Mouse (Mus musculus) ES-Bruce4 (cell line): ENCODE data around the gene Gm973. TPM values are rescaled to one million over a fixed set of nuclear protein-coding genes. Genes with fewer than 3 reads are reported as not detected.
"Not testable (repeated sequence)": the region's sequence is repeated elsewhere in the genome, so short reads cannot be mapped to it uniquely, and the experiment has no call there.

Experiments used
- H3K27ac ChIP-seq: 2 replicates; pipeline ENCODE4 v1.5.1; 2012; ENCODE audit warnings: low read length, inconsistent platforms; ENCODE audit not compliant: insufficient read depth
- H3K27me3 ChIP-seq: 2 replicates; pipeline ENCODE4 v1.6.1; 2012; ENCODE audit warnings: mild to moderate bottlenecking, low read length, inconsistent platforms; ENCODE audit not compliant: control insufficient read depth, poor library complexity, insufficient read depth, severe bottlenecking
- H3K36me3 ChIP-seq: 2 replicates; pipeline ENCODE4 v1.6.1; 2012; ENCODE audit warnings: inconsistent platforms, mild to moderate bottlenecking, low read length, moderate library complexity; ENCODE audit not compliant: control insufficient read depth, poor library complexity, insufficient read depth, severe bottlenecking
- H3K4me1 ChIP-seq: one replicate; pipeline ENCODE4 v1.8.1; 2011; ENCODE audit warnings: low read length; ENCODE audit not compliant: control insufficient read depth, insufficient read depth
- H3K4me3 ChIP-seq: 2 replicates; pipeline ENCODE4 v1.5.1; 2011; ENCODE audit warnings: low read depth, mild to moderate bottlenecking, low read length
- H3K9ac ChIP-seq: 2 replicates; pipeline ENCODE4 v1.6.1; 2012; ENCODE audit warnings: low read depth, mild to moderate bottlenecking, inconsistent platforms; ENCODE audit not compliant: poor library complexity, severe bottlenecking
- H3K9me3 ChIP-seq: replicated peaks from 2 replicates; pipeline ENCODE4 v1.6.1; 2012; ENCODE audit warnings: mild to moderate bottlenecking, low read length, inconsistent platforms; ENCODE audit not compliant: control insufficient read depth, poor library complexity, insufficient read depth, severe bottlenecking
- CTCF ChIP-seq: IDR thresholded peaks from one replicate; pipeline ENCODE4 v1.8.1; 2011; ENCODE audit warnings: low read depth, low read length
- EP300 ChIP-seq: IDR thresholded peaks from 2 replicates; pipeline ENCODE4 v1.6.1; 2011; ENCODE audit warnings: low read depth, low read length; ENCODE audit not compliant: insufficient read depth
- POLR2A ChIP-seq: IDR thresholded peaks from one replicate; pipeline ENCODE4 v1.8.1; 2011; ENCODE audit warnings: low read length; ENCODE audit not compliant: insufficient read depth
- polyA plus RNA-seq: library from polyadenylated mRNA; stranded (reverse); fragments of >200 nt; gene quantifications from 2 replicates; pipeline ENCODE4 v1.2.4, GENCODE M21; 2011; ENCODE audit warnings: low read depth; ENCODE audit not compliant: missing spikeins, insufficient read depth, insufficient read length

Gene Gm973
- polyA plus RNA-seq, 1 experiment, result 2.4 TPM

DNA sequence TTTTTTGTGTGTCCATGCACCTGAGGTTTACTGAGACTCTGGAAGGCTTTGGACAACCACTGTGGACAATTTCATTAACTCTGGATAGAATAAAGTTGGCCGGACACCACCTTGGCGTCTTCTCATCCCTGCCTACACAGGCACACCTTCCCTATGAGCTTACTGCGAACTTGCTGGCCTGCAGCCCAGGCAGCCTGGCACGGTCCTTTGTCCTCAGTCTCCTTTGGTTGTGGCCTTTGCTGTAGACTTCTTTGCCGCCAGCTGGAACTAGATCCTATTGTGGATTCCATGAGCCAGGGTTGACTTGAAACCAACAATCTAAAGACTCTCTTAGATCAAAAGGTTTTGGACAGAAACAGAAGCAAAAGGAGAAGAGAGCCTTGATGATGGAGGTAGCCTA lies 109.3 kb downstream of the Gm973 start:
- Histone ChIP-seq H3K4me1 (no peaks in the 10 kb centered on the region), H3K36me3 (no peaks in the 10 kb centered on the region), H3K9ac (no peak overlapping the region), H3K4me3 (no peak overlapping the region), H3K27ac (no peak overlapping the region), H3K9me3 (peaks cover 4% of the 10 kb centered on the region; the same call in 1 of the 2 replicates), H3K27me3 (no peaks in the 10 kb centered on the region)
- no peak for TF ChIP-seq EP300
- TF ChIP-seq POLR2A, result no peak
- TF ChIP-seq CTCF, result no peak

DNA sequence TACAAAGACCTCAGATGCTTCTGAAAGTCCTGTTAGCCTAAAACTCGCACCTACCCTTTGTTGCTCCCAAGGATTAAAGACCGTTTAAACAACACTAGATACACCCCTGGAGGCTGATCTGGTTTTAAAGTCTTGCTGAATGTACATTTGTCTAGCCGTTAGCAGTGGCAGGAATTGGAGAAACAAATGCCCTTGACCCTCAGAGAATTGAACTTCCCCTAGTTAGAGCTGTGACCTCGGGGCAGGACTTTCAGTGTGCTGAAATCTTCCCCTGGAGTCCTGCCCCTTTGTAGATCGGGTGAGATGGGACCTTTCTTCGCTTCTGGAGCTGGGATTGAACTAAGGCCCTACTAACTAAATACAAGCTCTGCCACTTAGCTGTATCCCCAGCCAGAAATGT lies 113.1 kb downstream of the Gm973 start:
- Histone ChIP-seq H3K9ac (no peak overlapping the region), H3K36me3 (no peaks in the 10 kb centered on the region), H3K4me1 (no peaks in the 10 kb centered on the region), H3K27me3 (no peaks in the 10 kb centered on the region), H3K9me3 (no peaks in the 10 kb centered on the region), H3K27ac (no peak overlapping the region), H3K4me3 (no peak overlapping the region)
- TF ChIP-seq CTCF, result no peak
- no peak for TF ChIP-seq EP300
- TF ChIP-seq POLR2A, result no peak

DNA sequence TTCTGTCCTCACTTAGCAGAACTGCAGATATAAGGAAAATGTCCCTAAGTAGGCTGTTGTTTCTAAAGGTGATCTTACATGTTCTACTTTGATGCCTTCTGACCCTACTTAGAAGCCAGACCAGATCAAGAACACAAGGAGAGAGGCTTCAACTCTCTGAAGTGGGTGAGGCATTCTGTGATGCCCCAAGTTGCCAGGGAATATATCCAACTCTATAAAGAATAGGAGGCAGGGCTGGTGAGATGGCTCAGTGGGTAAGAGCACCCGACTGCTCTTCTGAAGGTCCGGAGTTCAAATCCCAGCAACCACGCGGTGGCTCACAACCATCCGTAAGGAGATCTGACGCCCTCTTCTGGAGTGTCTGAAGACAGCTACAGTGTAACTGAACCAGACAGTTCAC lies 114.3 kb downstream of the Gm973 start:
- not testable (repeated sequence) for H3K4me3 ChIP-seq, H3K4me1 ChIP-seq, H3K36me3 ChIP-seq, H3K9me3 ChIP-seq, H3K27ac ChIP-seq, H3K9ac ChIP-seq, H3K27me3 ChIP-seq

DNA sequence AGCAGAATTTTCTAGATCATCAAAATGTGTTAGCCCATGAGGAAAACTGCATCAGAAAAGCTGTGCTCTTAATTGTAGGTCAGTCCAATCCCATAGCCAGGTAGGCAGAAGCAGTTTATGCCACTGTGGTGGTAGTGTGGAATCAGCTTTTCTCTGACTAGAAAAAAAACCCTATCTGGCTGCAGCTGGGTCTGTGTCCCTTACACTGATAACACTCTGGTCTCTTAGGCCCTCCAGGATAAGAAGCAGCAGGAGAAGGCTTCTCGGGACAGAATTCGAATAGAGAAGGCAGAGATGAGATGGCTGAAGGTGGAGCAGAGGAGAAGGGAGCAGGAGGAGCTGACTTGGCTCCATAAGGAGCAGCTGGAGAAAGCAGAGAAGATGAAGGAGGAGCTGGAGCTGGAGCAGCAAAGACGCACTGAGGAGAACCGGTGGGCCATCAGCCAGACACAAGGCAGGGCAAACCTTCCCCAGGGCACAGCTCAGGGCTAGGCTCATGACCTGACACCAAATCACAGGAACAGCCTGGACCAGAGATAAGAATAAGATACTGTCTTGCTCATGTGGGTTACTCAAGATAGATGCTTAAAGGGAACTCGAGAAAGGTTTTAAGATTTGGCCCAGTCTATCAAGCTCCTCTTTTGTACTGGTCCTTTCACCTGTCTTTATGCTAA lies 116.1 kb downstream of the Gm973 start:
- no peaks in the 10 kb centered on the region for H3K36me3 ChIP-seq
- no peaks in the 10 kb centered on the region for H3K4me1 ChIP-seq
- TF ChIP-seq EP300 (no peak), CTCF (no peak), POLR2A (no peak)
- no peaks in the 10 kb centered on the region for H3K27me3 ChIP-seq
- H3K4me3 ChIP-seq, result no peak overlapping the region
- H3K9me3 ChIP-seq, result no peaks in the 10 kb centered on the region
- H3K9ac ChIP-seq, result no peak overlapping the region
- no peak overlapping the region for H3K27ac ChIP-seq

DNA sequence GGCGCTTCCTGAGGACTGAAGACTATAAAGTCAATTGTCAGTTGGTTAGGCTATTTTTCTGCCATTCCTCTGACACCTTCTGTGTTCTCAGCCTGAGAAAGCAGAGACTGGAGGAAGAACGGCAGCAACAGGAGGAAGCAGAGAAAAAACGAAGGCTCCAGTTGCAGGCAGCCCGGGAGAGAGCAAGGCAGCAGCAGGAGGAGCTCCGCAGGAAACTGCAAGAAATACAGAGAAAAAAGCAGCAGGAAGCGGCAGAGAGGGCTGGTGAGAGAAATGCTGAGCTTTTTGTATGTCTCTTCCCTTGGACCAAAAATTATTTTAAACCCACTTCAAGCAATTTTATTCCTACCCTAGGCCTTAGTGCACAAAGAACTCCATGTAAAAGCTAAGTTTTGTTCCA lies 117.0 kb downstream of the Gm973 start:
- Histone ChIP-seq H3K27me3 (no peaks in the 10 kb centered on the region), H3K36me3 (no peaks in the 10 kb centered on the region), H3K4me1 (no peaks in the 10 kb centered on the region), H3K9me3 (no peaks in the 10 kb centered on the region), H3K4me3 (no peak overlapping the region), H3K27ac (no peak overlapping the region), H3K9ac (no peak overlapping the region)
- TF ChIP-seq EP300 (no peak), CTCF (no peak), POLR2A (no peak)

DNA sequence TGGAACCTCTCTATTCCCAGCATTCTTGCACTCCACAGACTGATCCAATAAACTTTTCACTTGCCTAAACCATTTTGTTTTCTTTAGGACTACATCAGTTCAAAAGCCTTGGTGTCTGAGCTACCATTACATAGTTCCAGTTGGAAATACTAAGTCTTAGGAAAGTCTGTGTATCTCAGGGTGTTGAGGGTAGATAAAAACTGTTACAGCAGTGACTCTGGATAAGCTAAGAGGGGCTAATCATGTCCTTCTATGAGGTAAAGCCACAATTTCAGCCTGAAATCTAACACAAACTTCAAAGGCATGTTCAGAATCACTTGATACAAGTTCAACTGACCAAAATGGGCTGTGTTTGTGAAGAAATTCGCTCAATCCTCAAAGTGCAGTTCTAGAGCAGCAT lies 120.3 kb downstream of the Gm973 start:
- H3K4me1 ChIP-seq, result no peaks in the 10 kb centered on the region
- no peak overlapping the region for H3K27ac ChIP-seq
- no peaks in the 10 kb centered on the region for H3K27me3 ChIP-seq
- H3K4me3 ChIP-seq, result no peak overlapping the region
- H3K36me3 ChIP-seq, result no peaks in the 10 kb centered on the region
- no peak overlapping the region for H3K9ac ChIP-seq
- H3K9me3 ChIP-seq, result no peaks in the 10 kb centered on the region
- TF ChIP-seq CTCF, result no peak
- TF ChIP-seq EP300, result no peak
- TF ChIP-seq POLR2A, result no peak
